Mouse (Mus musculus): ENCODE measurements around the gene Mog.
"Not testable (repeated sequence)": the region's sequence is repeated elsewhere in the genome, so short reads cannot be mapped to it uniquely, and the experiment has no call there.

Mog gene

DNA sequence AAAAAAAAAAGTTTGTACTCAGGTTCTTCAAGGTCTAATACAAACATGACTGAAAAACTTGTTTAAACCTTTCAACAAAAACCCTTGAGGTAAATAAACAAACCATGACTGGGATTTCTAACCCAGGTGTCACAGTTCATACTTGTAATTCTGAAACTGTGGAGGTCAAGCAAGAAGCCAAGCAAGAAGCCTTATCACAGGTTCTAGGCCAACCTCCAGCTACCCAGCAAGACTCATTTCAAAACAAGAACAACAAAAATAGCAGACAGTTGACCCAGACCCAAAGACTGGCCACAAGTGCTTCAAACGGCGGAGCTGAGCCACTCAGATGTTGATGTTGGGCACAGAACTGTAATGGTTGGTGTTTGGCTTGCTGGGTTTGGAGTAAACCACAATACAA lies 28.7 kb downstream of the Mog start:
- no peak for DNase-seq (ENCODE audit: low spot score)

DNA sequence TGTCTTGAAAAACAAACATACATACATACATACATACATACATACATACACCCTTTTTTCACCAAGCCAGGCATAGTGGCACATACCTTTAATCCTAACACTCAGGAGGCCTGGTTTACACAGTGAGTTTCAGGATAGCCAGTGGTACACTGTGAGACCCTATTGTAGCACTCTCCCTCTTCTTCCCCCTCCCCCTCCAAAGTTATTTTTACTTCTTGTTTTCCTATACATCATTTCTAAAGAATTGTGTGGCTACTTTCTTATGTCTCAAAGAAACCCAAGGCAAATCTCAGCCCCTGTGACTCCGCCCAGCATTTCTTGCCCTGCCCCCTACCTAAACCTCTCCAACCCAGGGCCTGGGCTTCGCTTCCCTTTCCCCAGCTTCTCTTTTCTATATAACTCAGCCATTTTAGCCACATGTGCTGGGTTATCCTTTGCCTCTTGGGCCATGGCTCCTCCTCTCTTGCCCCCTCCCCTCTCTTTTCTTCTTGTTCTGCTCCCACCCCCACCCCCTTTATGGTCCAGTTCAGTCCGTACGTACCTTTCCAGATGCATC lies 29.4 kb downstream of the Mog start:
- no peak for DNase-seq (ENCODE audit: low spot score)

DNA sequence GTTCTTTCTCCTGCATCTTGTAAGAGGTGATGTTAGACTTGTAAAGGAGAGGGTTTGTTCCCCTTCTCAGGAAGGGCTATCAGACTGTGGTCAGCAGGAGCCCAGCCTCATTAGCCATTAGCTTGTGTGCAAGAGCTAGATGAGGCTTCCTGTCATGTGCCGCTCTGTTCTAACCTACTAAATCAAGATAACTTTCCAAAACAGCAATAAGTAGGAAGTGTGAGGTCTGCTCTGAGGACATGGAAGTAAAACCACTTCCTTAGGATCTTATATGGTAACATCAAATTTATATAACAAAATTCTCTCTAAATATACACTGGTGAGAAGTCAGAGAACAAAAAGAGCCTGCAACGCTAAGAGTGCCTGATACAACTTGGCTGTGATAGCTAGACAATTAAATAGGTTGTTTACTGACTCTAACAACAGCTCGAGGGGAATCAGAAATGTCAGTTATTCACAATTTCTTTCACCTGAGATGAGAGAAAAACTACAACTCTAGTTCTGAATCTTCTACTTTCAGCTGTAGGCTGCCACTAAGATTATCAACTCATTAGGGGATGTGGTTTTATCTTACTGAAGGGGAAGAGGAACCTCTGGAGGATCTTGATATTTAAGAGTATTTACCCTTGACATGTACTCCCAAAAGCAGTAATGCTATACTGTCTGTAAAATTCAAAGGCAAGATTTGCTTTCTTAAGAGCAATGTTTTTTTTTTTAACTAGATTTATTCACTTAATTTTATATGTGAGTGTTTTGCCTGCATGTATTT lies 30.7 kb downstream of the Mog start:
- no peak for DNase-seq (ENCODE audit: low spot score)

DNA sequence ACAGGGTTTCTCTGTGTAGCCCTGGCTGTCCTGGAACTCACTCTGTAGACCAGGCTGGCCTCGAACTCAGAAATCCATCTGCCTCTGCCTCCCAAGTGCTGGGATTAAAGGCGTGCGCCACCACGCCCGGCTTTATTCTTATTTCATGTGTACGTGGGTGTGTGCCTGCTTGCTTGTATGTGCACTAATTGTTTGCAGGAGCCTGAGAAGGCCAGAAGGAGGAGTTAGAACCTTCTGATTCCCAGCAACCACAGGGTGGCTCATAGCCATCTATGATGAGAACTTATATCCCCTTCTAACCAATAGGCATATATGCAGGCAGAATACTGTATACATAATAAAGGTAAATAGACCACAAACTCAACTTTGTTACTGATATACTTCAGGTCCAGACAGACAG lies 32.6 kb downstream of the Mog start:
- not testable (repeated sequence) for DNase-seq (ENCODE audit: low spot score)

DNA sequence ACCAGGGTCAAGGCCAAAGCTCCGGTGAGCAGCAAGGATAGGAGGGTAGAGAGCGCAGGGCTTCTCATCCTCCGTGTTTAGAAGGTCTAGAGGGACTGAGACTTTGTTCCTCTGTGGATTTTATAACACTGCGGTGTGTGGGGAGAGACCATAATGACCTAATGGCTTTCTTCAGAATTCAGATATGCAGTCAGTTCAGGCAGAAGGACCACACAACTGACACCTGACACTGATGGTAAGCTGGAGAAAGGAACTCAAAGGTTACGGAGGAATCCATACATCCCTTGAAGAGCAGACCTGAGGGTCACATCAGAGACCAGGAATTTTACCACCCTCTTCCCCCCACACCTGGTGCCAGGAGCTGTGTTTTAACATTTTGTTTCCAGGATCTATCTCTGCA lies 33.8 kb downstream of the Mog start, which contains the start of gene H2-M5:
Gene H2-M5, minus strand, starts transcription at position 101 of the 400 bp plus-strand sequence.
- DNase-seq (ENCODE audit: low spot score): no peak

DNA sequence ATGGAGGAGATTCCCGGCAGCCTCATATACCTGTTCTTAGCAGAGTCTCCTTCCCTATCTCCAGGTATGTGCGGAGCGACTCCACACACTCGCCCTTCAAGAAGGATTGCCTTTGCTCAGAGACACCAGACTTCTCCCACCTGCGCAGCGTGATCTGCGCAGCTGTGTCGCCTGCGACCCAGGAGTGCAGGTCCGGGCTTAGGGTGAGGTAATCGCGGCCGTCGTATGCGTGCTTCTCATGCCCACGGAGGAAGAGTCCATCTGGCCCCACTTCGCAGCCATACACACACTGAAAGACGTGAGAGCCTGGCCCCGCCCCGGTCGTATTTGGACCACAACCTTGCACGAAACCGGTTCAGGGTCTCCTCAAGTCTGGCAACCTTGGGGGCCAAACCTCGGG lies 34.7 kb downstream of the Mog start:
- no peak for DNase-seq (ENCODE audit: low spot score)

DNA sequence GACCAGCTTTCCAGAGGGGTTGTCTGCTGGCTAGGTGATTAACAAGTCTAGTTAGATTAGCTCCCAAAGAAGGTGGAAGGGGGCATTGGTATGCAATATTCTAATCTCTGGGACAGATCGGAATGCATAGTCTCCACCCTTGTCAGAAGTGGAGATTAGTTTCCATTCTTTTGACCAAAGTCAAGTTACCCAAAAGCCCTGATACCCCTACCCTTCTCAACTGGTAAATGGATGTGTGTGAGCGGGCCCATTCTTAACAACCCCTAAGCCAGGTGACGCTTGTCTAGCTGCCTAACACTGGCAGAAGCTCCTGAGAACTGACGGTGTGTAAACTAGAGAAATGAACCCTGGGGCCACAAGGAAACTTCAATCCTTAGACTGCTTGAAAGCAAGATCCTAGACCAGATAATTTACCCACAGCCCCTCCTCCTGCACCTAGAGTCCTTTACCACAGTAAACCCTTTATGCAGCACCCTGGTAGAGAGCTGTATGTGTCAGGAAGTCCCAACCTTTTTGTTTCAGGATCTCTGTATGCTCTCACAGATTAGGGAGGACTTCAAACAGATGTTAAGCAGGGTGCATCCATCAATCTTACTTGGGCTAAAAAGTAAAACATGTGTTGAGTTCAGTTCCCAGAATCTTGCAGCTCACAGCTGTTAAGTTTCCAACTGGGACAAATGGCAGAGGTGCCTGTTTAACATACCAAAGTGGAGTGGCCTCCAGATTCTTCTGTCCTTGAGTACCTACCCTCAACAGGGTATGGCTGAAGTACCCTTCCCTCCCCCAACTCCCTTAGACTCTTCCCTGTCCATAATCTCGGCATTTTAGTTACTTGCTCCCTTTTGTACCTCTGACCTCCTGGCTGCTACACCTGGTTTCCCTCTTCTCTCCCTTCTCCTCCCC lies 40.7 kb downstream of the Mog start:
- DNase-seq (ENCODE audit: low spot score): no peak

DNA sequence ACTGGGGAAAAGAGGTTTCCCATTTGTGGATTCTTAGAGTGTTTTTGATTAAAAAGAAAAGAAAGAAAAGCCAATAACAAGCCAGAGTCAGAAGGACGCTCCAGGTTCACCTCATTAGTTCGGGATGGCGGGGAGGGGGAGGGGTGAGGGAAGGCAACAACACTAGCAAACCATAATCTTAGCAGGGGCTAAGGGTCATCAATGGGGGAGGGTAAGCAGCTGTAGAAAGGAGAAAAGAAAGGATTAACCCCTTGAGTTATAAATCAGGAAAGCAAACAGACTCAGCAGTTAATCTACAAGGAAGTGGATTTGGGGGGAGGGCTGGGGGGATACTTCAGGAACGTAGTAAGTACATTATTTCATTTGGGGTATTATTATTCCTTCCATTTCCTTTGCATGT lies 41.4 kb downstream of the Mog start:
- no peak for DNase-seq (ENCODE audit: low spot score)

DNA sequence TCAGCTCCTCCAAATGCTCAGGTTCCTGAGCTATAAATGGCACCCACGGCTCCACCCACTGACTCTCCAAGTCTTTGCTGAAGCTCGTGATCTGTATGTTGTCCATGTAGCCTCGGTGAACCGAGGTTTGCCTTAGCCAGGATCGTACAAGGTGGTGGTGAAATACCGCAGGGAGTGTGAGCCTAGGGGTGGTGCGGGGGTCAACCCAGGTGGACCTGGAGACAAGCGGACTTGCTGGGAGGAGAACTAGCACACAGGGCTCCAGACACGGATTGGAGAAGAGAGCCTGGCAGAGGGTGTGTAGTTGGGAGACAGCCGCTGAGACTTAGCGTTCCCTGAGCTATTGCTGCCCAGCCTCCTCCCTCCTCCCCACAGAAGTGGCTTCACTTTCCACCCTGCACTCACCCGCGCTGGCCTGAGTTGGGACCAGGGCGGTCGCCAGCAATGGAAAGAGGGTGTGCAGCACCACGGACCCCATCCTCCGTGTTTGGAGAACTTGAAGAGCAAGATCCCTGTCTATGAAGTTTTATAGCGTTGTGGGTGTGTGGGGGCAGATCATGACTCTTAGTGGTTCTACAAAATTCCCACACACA lies 41.9 kb downstream of the Mog start, which contains the start of gene 2410137M14Rik:
Gene 2410137M14Rik, minus strand, starts transcription at position 17 of the 593 bp plus-strand sequence.
- DNase-seq (ENCODE audit: low spot score): no peak

DNA sequence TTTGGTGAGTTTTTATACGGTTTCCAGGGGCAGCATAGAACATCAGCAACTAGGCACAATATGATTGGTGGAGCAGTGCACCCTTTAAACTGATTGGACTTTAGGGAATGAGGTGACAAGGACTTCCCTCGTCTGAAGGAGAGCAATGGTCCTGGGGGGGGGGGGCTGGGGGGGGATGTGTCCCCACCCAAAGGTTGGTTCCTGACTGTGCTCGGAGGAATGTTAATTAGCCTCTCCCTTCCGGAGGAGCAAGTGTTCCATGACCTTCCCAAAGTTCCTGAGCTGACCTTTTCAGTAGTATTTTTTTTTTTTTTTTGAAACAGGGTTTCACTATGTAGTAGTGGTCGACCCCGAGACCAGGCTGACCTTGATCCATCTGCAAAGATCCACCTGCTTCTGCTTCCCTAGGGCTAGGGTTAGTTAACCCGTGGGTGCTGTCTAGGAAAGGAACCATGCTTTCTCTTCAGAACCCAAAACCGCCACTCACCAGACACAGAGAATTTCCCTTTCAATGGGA lies 49.9 kb downstream of the Mog start:
- no peak for DNase-seq (ENCODE audit: low spot score)

DNA sequence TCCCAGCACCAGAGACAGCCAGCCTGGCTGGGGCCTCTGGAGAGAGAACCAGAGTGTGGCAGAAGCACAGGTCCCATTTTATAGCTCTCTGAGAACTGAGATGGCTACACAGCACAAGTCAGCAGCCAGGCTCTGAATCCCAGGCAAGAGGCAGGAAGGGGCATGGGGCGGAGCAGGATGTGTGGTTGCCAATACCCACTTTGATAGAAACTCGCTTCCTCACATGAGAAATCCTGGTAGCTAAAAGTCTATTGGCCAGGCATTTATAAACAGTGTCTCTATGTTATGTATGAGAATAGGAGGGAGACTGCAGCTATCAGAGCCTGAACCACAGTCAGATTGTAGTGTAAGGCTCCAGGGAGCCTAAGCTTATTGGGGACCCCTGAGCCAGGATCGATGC lies 50.4 kb downstream of the Mog start:
- DNase-seq (ENCODE audit: low spot score): no peak

DNA sequence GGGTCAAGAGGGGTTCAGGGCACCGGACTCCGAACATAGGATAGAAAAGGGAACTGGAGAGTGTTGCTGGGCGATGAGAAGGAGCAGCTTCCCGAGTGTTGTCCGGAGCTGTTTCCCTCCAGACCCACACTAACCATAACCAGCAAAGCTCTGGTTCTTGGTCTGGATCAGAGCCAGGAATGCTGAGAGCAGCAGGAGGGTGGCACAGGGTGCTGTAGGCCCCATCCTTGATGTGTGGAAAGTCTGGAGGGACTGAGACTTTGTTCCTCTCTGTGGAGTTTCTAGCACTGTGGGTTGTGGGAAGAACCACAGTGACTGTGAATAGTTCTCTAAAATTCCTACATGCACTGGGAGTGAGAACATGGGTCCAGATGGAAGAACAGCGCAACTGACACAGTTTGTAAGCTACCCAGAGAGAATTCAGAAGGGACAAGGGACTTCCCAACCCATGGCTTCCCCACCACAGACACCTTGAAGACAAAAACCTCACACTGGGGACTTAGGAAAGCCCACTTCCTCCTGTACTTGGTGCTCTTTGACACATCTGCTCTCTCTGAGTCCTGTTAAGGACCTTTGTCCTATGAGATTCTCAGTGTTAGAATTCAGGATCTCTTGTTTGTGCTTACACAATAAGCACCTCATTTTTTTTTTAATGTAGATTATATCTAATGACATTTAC lies 51.9 kb downstream of the Mog start:
- DNase-seq (ENCODE audit: low spot score): no peak

DNA sequence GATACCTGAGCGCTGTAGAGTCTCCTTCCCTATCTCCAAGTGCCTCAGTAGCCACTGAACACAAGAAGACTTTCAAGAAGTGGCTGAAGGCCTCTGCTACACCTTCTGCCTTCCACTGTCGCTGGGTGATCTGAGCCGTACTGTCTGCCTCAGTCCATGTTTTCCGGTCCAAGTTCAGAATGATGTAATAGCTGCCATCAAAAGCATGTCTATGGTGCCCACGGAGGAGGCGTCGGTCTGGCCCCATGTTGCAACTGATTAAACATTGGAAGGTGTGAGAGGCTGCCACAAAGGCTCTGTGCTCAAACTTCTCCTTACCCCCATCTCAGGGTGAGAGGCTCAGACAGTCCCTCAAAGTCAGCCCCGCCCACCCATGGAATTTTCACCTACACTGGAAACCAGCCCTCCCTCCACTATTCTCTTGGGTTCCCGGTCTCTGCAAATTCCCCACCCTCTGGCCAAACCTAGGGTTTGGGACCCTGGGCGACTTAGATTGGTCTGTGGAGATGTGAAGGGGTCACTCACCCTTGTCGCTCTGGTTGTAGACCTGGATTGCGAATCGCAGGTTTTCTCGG lies 52.8 kb downstream of the Mog start:
- DNase-seq (ENCODE audit: low spot score): no peak

DNA sequence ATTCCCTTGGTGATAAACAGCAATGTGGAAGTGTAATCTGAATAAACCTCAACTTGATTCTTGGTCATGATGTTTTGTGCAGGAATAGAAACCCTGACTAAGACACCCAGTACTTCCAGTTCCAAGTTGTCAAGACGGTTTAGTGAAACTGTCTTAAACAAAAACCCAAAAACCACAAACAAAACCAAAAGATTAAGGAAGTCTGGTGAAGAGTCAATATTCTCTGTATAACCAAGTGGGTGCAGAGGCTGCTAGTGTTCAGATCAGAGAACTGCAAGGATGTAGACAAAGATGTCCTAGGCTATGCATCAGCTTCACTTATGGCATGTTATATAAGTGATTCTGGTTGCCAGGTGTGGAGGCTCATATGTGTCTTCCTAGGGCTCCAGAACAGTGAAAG lies 56.3 kb downstream of the Mog start:
- DNase-seq (ENCODE audit: low spot score): no peak

DNA sequence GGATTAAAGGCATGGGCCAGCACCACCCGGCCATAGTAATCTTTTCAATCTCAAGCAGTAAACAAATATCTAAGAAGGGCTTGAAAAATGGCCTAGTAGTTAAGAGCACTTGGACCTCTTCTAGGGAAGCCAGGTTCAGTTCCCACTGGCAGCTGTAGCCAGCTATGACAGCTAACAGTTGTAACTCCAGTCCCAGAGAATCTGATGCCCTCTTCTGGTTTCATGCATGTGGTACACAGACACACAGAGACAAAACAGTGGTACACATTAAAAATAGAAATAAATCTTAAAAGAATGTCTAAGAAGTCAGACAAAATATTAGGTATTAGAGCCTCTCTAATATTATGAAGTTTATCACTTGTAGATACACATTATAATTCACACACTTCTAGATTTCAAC lies 62.1 kb downstream of the Mog start:
- no peak for DNase-seq (ENCODE audit: low spot score)
